ENCODE assay signal across 11 mouse cellular contexts in genomic region chr13:37749485-37749884, GRCm38 (mm10). TPM values are rescaled to one million over a fixed set of nuclear protein-coding genes. Genes with fewer than 3 reads are reported as not detected.
DNase-seq lines count a peak whose midpoint lies in the region; ATAC-seq and TF ChIP-seq lines count a peak whose summit lies in the region.
"Had no signal": no experiment of that assay in that cellular context is flagged by ENCODE, and none has a peak within 500 bp of the region (broad histone marks: within the 10 kb centered on the region; RNA-seq: fewer than 3 reads in every experiment).

No protein-coding gene starts in this region.

- TF ChIP-seq CTCF in cerebellum, adult 2 months (IDR thresholded peaks at IDR 0.05; ENCODE audit: borderline replicate concordance, insufficient read depth, low read depth, low read length) = no peak

- peaks cover 8% of the 10 kb centered on the region for H3K4me1 ChIP-seq in hindbrain, embryonic 12.5 days
- no peaks in the 10 kb centered on the region for H3K4me1 ChIP-seq in neural tube, embryonic 14.5 days (ENCODE audit: control insufficient read depth, insufficient read depth, low read length)
- H3K4me1 ChIP-seq in cerebellum, adult 2 months (ENCODE audit: control insufficient read depth, insufficient read depth, low read length) = no peaks in the 10 kb centered on the region

- H3K27me3 ChIP-seq in hindbrain, embryonic 12.5 days = no peaks in the 10 kb centered on the region
- H3K27me3 ChIP-seq in neural tube, embryonic 14.5 days (ENCODE audit: control insufficient read depth, insufficient read depth, low read length) = no peaks in the 10 kb centered on the region
- no peaks in the 10 kb centered on the region for H3K27me3 ChIP-seq in cerebellum, adult 2 months (ENCODE audit: control insufficient read depth, insufficient read depth, low read length)

- no peak overlapping the region for H3K4me3 ChIP-seq in hindbrain, embryonic 12.5 days
- no peak overlapping the region for H3K4me3 ChIP-seq in neural tube, embryonic 14.5 days (ENCODE audit: low read depth, low read length)
- no peak overlapping the region for H3K4me3 ChIP-seq in cerebellum, adult 2 months (replicated peaks; ENCODE audit: insufficient read depth, low read depth, low read length)
- H3K4me3 ChIP-seq: layer of hippocampus, adult 2 months had no signal

- whole genome bisulfite sequencing in hindbrain, embryonic 12.5 days = 12% methylated on average over 3 of the region's 3 CpGs
- WGBS in neural tube, embryonic 14.5 days = 6% methylated on average over 3 of the region's 3 CpGs
- WGBS in cerebellum, adult 2 months = 19% methylated on average over 3 of the region's 3 CpGs

- H3K27ac ChIP-seq in hindbrain, embryonic 12.5 days = no peak overlapping the region
- H3K27ac ChIP-seq in neural tube, embryonic 14.5 days (ENCODE audit: low read depth, low read length) = no peak overlapping the region
- no peak overlapping the region for H3K27ac ChIP-seq in cerebellum, adult 2 months (ENCODE audit: insufficient read depth, low read length)
- H3K27ac ChIP-seq: layer of hippocampus, adult 2 months had no signal

- no peaks in the 10 kb centered on the region; the same call in 1 of the 2 replicates for H3K9me3 ChIP-seq in hindbrain, embryonic 12.5 days (replicated peaks)
- no peaks in the 10 kb centered on the region for H3K9me3 ChIP-seq in neural tube, embryonic 14.5 days (ENCODE audit: control insufficient read depth, low read length)

- peak; percentile 3 to 21 for DNase-seq in layer of hippocampus, adult 18-20 months (ENCODE audit: low spot score in 2 of 2)
- no peak for DNase-seq in layer of hippocampus, postnatal 25 days (ENCODE audit: extremely low spot score in 1 of 2, low spot score in 1 of 2)
- peak; percentile 39 for DNase-seq in embryo, embryonic 10.5 days (ENCODE audit: low spot score)
- DNase-seq in cerebellum, adult 2 months = no peak
- no peak for DNase-seq in kidney, postnatal 14 days
- DNase-seq: adrenal gland, postnatal 36 days; lung, postnatal 36 days had no signal

- no peak overlapping the region for H3K4me2 ChIP-seq in hindbrain, embryonic 12.5 days (replicated peaks)
- no peak overlapping the region for H3K4me2 ChIP-seq in neural tube, embryonic 14.5 days (ENCODE audit: low read depth, low read length)

- H3K36me3 ChIP-seq in hindbrain, embryonic 12.5 days = no peaks in the 10 kb centered on the region
- no peaks in the 10 kb centered on the region for H3K36me3 ChIP-seq in neural tube, embryonic 14.5 days (ENCODE audit: control insufficient read depth, insufficient read depth, low read length)

- no peak for TF ChIP-seq POLR2A in cerebellum, adult 2 months (IDR thresholded peaks at IDR 0.05; ENCODE audit: borderline replicate concordance, insufficient read depth, low read length)

- no peak overlapping the region for H3K9ac ChIP-seq in hindbrain, embryonic 12.5 days
- no peak overlapping the region for H3K9ac ChIP-seq in neural tube, embryonic 14.5 days (replicated peaks; ENCODE audit: low read depth, low read length)

- 0 out of 2 replicates have a peak, but pooled peaks have one; percentile 22 for ATAC-seq in hindbrain, embryonic 12.5 days (ENCODE audit: low FRiP score)
- ATAC-seq in neural tube, embryonic 14.5 days (ENCODE audit: low read depth) = peak; percentile 28; the same call in 1 of the 2 replicates
- ATAC-seq in monocyte, adult 5-6 weeks (replicated peaks; ENCODE audit: insufficient number of reproducible peaks, low FRiP score, low TSS enrichment, poor library complexity, severe bottlenecking) = no peak

RNA-seq across cellular contexts. Expression of gene Rreb1, which starts 28.7 kb away (rescaled TPM):
- total RNA-seq in layer of hippocampus, adult 18-20 months (2021) = 10 to 100 TPM; 75.1 to 85.3 TPM
- 10 to 100 TPM; 41.9 to 61.8 TPM for total RNA-seq in layer of hippocampus, postnatal 25 days (2021)
- polyA plus RNA-seq in hindbrain, embryonic 12.5 days (2016; fragmentation: Nextera tagmentation; extraction: Ambion mirVana) = 6.1 and 6.4 TPM in 2 replicates
- polyA plus RNA-seq in neural tube, embryonic 14.5 days (2014; fragmentation: Nextera tagmentation; extraction: Ambion mirVana) = 2.9 and 3.0 TPM in 2 replicates
- total RNA-seq in monocyte, adult 5-6 weeks (2017) = 13.0 to 29.9 TPM (median 18.2 TPM) in 3 replicates
- 39.2 and 43.8 TPM in 2 replicates for polyA plus RNA-seq in cerebellum, adult 2 months (2012; rRNA removed)

Comparison
In these comparisons a context has a peak if more than half of its experiments do, and no peak if none do; other contexts are left out.
1. DNase-seq: peak in layer of hippocampus, adult 18-20 months (2 of 2) and embryo, embryonic 10.5 days (single experiment); none in layer of hippocampus, postnatal 25 days (0 of 2), cerebellum, adult 2 months (0 of 2) and kidney, postnatal 14 days (single experiment).